Mouse (Mus musculus): ENCODE measurements around the gene Cenpv.
A peak's percentile ranks its signal among the peaks of the same experiment; 100 is the strongest.

The Cenpv gene

GRCm38 (mm10) chr11:62539089-62539890 lies at the start of gene Cenpv:
Gene Cenpv (minus strand): TSS chr11:62539261.
- DNase-seq (ENCODE audit: low spot score) = peak; percentile 63

DNA sequence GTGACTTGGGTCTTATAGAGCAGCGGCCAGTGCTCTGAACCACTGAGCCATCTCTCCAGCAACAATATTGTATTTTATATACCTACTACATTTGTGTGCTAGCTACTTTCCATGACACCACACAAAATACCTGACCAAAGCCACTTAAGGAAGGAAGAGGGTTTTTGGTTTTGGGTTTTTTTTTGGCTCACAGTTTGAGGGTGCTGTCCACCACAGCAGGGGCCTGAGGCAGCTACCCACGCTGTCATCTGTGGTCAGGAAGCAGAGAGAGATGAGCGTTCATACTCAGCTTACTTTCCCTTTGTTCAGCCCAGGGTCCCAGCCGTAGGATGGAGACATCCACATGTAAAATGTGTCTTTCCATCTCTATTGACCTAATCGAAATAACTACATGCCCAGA lies 48.0 kb upstream of the Cenpv start:
- no peak for DNase-seq (ENCODE audit: low spot score)

- no peak for DNase-seq (ENCODE audit: low spot score)
These were observed 45.7 kb upstream of the Cenpv start for GRCm38 (mm10) chr11:62584671-62585206.

DNA sequence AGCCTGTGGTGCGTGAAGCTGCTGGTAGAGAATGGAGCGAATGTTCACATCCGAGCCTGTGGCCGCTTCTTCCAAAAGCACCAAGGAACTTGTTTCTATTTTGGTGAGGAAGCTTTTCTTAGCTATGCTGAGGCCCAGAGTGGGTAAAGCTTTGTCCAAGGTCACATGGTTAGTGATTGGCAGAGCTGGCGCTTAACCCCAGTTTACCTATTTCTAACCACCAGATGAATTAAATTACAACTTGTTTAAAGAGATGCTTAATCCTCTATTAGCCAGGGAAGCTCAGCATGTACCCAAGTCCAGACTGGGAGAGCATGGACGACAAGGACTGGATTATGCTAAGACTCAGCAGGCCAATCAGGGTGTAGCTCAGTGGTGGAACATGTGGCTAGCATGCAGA lies 44.0 kb upstream of the Cenpv start:
- no peak for DNase-seq (ENCODE audit: low spot score)

DNA sequence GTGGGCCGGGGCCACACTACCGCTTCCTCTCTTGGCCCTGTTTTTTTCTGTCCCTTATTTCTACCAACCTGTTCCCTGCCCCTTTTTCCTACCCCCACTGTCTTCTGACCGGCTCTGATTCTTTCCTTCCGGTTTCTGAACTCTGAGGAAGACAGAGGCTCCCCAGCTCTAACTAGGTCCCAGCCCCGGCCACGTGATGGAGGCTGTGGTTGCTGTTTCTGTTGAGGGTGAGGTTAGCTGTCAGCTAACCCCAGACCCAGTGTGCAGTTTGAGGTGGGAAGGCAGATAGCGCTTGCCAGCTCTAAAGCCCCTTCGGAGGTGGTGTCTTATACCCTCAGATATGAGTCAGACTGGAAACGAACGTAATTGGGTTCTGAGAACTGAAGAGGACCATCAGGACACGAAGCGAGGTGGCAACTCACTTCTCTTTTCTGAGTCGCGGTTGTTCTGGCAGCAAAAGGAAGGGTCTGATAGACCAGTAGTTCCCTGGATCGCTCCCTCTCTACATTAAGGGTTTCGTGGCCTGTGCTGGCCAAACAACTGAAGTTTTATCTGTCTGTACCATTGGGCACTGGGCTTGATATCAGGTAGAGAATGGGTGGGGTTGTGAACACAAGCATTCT lies 37.6 kb upstream of the Cenpv start:
- DNase-seq (ENCODE audit: low spot score) = peak; percentile 43

DNA sequence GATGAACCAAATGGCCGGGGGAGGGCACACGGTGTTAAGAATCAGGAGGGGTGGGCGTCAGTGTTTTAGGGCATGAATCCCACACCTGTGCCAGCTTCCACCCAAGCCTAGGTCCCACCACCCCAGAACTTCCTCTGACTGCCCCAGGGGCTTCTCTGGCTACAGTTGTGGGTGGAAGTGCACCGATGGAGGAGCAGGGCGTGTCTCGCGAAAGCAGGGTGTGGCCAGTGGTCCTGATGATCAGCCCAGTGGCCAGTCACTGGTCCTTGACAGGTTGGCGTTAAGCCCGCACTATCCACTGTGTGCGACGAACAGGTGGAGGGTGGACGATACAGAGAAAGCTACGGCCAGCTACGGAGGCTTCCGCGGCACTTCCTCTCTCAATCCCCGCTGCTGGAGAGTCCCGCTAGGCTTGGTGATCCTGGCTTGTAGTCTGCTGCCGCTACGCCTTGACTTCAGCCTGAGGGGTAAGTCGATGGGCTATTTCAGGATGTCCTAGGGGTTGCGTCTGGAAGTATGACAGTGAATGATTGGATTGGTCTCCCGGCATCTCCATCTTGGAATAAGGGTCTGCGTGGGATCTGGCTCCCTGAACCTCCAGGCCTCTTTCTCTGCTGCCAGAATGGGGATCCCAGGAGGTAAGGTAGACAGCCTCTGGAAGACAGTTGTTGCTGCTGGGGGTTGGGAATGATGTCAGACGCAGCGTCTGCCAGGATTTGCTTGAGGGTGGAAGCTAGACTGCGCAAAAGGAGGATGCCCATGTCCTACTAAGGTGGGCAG lies 36.8 kb upstream of the Cenpv start:
- DNase-seq (ENCODE audit: low spot score) = peak; percentile 51

GRCm38 (mm10) chr11:62575297-62575658 lies 36.2 kb upstream of the Cenpv start:
- DNase-seq (ENCODE audit: low spot score) = peak; percentile 92

- DNase-seq (ENCODE audit: low spot score) = no peak
These were observed 35.6 kb upstream of the Cenpv start for GRCm38 (mm10) chr11:62574703-62575085.

DNA sequence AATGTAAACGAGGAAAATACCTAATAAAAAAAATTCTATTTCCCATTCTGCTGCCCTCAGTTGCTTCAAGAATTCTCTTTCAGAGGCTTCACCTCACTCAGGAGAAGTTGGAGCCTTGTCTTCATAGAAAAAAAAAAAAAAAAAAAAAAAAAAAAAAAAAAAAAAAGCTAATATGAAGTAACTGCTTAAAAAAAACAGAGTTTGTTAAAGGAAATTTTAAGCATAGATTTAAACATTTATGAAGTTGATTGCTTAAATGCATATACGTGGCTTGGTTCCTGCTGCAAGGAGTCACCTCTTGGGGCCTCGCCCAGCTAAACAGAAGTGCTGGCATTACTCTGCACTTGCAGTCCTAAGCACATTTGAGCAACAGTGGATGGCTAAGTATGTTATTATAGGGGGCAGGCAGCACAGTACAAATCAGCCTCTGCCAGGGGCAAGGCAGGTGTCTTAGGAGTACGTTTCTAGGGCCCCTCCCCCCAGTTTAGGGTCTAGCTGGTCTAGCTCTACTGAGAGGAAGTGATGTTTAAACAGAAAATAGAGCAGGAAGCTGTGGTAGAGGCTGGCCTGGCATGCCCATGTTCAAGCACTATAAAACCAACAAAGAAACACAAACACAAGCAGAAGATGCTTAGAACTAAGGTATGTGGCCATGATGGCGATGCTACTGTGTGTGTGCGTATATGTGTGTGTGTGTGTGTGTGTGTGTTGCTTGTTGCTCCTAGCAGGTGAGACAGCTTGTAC lies 35.1 kb upstream of the Cenpv start, which contains the start of gene Trpv2:
Gene Trpv2, plus strand, starts transcription at position 528 of the 744 bp plus-strand sequence.
- no peak for DNase-seq (ENCODE audit: low spot score)

DNA sequence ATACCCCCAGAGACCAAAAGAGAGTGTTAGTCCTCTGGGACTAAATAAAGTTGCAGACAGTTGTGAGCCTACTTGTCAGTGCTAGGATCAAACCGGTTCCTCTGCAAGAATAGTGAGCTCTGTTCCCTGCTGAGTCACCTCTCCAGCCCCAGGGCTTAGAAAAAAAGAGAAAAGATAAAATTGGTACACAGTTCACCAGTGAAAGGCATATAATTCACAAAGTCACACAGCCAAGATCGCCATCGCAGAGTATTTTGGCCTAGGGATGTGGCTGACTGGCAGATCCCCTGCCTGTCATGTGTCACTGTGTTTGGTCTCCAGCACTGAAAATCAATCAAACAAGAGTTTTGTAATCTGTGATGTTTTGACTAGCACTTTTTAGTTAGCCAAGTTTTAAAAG lies 29.2 kb upstream of the Cenpv start:
- DNase-seq (ENCODE audit: low spot score) = no peak

- no peak for DNase-seq (ENCODE audit: low spot score)
These were observed 27.1 kb upstream of the Cenpv start for GRCm38 (mm10) chr11:62566211-62566610.

- DNase-seq (ENCODE audit: low spot score) = no peak
These were observed 26.7 kb upstream of the Cenpv start for GRCm38 (mm10) chr11:62565747-62566146.

- DNase-seq (ENCODE audit: low spot score) = no peak
These were observed 24.5 kb upstream of the Cenpv start for GRCm38 (mm10) chr11:62563590-62563989.

GRCm38 (mm10) chr11:62560463-62561016 lies 21.5 kb upstream of the Cenpv start:
- no peak for DNase-seq (ENCODE audit: low spot score)

GRCm38 (mm10) chr11:62558961-62559646 lies 20.0 kb upstream of the Cenpv start:
- DNase-seq (ENCODE audit: low spot score) = no peak

DNA sequence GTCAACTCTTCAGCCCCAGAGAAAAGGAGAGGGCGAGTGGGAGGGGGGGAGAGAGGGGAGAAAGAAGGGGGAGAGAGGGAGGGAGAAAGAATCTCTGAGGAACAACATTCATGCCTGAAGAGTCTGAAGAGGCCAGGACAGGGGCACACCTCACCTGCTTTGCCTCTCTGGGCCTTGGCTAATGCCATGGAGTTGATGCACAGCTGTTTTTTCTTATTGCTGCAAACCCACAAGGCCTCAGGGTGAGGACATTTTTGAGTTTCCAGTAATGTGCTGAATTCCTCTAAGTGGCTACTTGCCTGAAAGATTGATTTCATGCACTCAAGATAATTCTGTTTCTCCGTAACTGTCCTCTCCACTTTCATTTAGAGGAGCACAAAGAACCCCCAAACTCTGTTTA lies 19.1 kb upstream of the Cenpv start:
- no peak for DNase-seq (ENCODE audit: low spot score)

- DNase-seq (ENCODE audit: low spot score) = no peak
These were observed 18.1 kb upstream of the Cenpv start for GRCm38 (mm10) chr11:62557205-62557604.

DNA sequence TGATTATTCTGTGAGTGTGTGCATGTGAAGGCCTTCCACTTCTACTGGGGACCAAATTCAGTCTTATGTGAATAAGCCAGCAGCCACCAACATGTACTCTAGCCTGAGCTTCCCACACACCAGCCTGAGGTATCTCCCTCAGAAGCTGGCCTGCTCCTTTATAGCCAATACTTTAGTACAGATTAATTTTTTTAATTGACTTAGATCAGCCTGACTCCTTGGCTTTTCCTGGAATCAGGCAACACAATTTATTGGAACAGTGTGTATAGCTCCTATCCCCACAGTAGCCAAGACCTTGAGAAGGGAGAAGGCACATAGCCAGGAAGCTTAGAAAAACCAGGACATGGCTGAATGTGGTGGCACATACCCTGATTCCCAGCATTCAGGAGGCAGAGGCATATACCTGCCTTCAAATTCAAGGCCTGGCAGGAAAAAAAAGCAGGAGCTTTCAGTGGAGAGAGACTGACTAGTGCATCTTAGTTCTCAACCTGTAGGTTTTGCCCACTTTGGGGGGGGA lies 16.9 kb upstream of the Cenpv start:
- DNase-seq (ENCODE audit: low spot score) = no peak

DNA sequence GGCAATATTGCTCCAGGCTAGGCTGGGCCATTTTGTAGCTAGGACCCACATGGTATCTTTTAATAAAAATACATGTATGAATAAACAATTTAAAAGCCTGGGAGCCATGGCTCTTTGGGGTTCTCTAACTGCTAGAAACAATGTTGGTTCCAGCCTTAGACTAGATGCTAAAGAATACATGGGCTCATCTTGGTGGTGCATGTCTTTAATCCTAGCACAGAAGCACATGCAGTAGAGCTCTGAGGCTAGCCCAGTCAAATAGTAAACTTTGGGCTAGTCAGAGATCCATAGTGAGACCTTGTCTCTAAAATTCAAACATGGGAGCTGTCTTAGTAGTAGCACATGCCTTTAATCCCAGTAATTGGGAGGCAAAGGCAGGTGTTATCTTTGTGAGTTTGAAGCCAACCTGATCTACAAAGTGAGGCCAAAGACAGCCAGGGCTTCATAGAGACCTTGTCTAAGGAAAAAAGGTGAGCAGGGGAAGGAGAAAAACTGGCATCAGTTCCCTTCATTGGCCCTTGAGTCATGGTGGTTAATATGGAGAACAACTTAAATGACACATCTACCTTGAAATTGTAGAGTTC lies 16.0 kb upstream of the Cenpv start:
- DNase-seq (ENCODE audit: low spot score) = no peak

DNA sequence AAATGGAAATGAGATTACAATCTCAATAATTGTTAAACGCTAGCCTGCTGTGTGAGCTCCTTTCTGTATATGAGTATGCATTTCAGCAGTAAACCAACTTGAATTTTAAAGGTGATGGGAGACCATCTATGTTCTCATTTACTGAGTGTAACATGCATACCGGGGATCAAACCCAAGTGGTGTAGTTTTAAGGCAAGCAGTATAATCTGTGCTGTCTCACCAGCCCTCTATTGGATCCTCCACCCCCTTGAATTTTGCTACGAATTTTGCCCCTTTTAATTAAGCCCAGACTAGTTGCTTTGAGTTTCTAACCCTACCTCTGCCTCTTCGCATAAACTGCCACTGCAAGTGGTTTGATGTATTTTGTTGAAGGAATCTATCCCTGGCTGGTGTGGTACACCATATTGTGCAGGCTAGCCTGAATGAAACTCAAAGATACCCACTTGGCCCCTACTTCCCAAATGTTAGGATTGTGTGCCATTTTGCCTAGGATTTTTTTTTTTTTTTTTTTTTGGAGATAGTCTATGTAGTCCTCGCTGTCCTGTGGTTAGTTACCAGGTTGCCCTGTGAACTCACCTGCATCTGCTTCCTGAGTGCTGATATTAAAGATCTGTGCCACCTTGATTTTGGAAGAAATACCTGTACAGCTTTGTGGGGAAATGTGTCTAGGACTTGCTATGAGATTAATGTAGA lies 15.2 kb upstream of the Cenpv start:
- no peak for DNase-seq (ENCODE audit: low spot score)
